Mouse (Mus musculus) kidney, adult 11 months (tissue): ENCODE data around the gene Ttc25.
"Not testable (repeated sequence)": the region's sequence is repeated elsewhere in the genome, so short reads cannot be mapped to it uniquely, and the experiment has no call there.

Experiments used
- DNase-seq: peaks from one replicate; pipeline ENCODE4 v3.0.0; 2022

Gene Ttc25

GRCm38 (mm10) chr11:100533871-100534270, 11.5 kb upstream of the Ttc25 start:
- no peak for DNase-seq

- not testable (repeated sequence) for DNase-seq
These were observed 11.0 kb upstream of the Ttc25 start for GRCm38 (mm10) chr11:100534411-100534810.

GRCm38 (mm10) chr11:100534821-100535220, 10.6 kb upstream of the Ttc25 start:
- DNase-seq, result not testable (repeated sequence)

GRCm38 (mm10) chr11:100535996-100536395, 9.4 kb upstream of the Ttc25 start:
- no peak for DNase-seq

- DNase-seq, result no peak
These were observed 8.9 kb upstream of the Ttc25 start for GRCm38 (mm10) chr11:100536466-100536865.

GRCm38 (mm10) chr11:100540966-100541365, 4.4 kb upstream of the Ttc25 start:
- DNase-seq, result no peak

- DNase-seq, result no peak
These were observed 3.8 kb upstream of the Ttc25 start for GRCm38 (mm10) chr11:100541577-100541976.

GRCm38 (mm10) chr11:100545746-100546085, 309 bp downstream of the Ttc25 start:
- no peak for DNase-seq

GRCm38 (mm10) chr11:100546955-100547354, 1.5 kb downstream of the Ttc25 start:
- DNase-seq, result no peak

- no peak for DNase-seq
These were observed 2.7 kb downstream of the Ttc25 start for GRCm38 (mm10) chr11:100548141-100548540.

- no peak for DNase-seq
These were observed 4.1 kb downstream of the Ttc25 start for GRCm38 (mm10) chr11:100549466-100549865.

- no peak for DNase-seq
These were observed 4.7 kb downstream of the Ttc25 start for GRCm38 (mm10) chr11:100550101-100550500.

- DNase-seq, result no peak
These were observed 7.4 kb downstream of the Ttc25 start for GRCm38 (mm10) chr11:100552842-100553241.

- DNase-seq, result peak; percentile 57
These were observed 10.2 kb downstream of the Ttc25 start for GRCm38 (mm10) chr11:100555583-100555982.

- DNase-seq, result no peak
These were observed 12.2 kb downstream of the Ttc25 start for GRCm38 (mm10) chr11:100557563-100557962.

GRCm38 (mm10) chr11:100559476-100559875, 14.1 kb downstream of the Ttc25 start:
- no peak for DNase-seq

GRCm38 (mm10) chr11:100561748-100562147, 16.3 kb downstream of the Ttc25 start:
- no peak for DNase-seq

GRCm38 (mm10) chr11:100564297-100564696, 18.9 kb downstream of the Ttc25 start:
- DNase-seq, result no peak

- DNase-seq, result no peak
These were observed 19.3 kb downstream of the Ttc25 start for GRCm38 (mm10) chr11:100564703-100565102.

- no peak for DNase-seq
These were observed 21.8 kb downstream of the Ttc25 start for GRCm38 (mm10) chr11:100567229-100567628.

- peak; percentile 67 for DNase-seq
These were observed 22.4 kb downstream of the Ttc25 start for GRCm38 (mm10) chr11:100567815-100568245.

- no peak for DNase-seq
These were observed 23.3 kb downstream of the Ttc25 start for GRCm38 (mm10) chr11:100568692-100569091.

- DNase-seq, result no peak
These were observed 24.4 kb downstream of the Ttc25 start for GRCm38 (mm10) chr11:100569789-100570188.

GRCm38 (mm10) chr11:100570430-100571201, 25.2 kb downstream of the Ttc25 start:
- DNase-seq, result peak; percentile 55

GRCm38 (mm10) chr11:100571202-100571567, 25.8 kb downstream of the Ttc25 start:
- DNase-seq, result no peak
